Mouse (Mus musculus): Measurements from ENCODE around the gene E130114P18Rik. TPM values are rescaled to one million over a fixed set of nuclear protein-coding genes. Genes with fewer than 3 reads are reported as not detected.

Gene E130114P18Rik
- polyA plus RNA-seq, 1 experiment from 2014 or later, result 11.0 TPM

GRCm38 (mm10) chr4:97814515-97814914 lies 36.6 kb upstream of the E130114P18Rik start:
- WGBS, result 93% methylated on average over 7 of the region's 7 CpGs
- H3K27ac ChIP-seq, result no peak overlapping the region

GRCm38 (mm10) chr4:97813996-97814395 lies 36.1 kb upstream of the E130114P18Rik start:
- H3K27me3 ChIP-seq (ENCODE audit: low read depth, poor library complexity, severe bottlenecking), result 0 out of 2 replicates have a peak, but pooled peaks cover 6% of the 10 kb centered on the region
- no peaks in the 10 kb centered on the region for H3K36me3 ChIP-seq
- no peaks in the 10 kb centered on the region for H3K9me3 ChIP-seq (replicated peaks)
- H3K27ac ChIP-seq, result no peak overlapping the region
- H3K4me1 ChIP-seq, result no peaks in the 10 kb centered on the region
- H3K4me3 ChIP-seq, result no peak overlapping the region
- 82% methylated on average over 4 of the region's 4 CpGs for WGBS
- DNase-seq (ENCODE audit: low spot score), result no peak

More at GRCm38 (mm10) chr4:97814515-97814914, 36.6 kb upstream of the E130114P18Rik start:
- H3K27me3 ChIP-seq (ENCODE audit: low read depth, poor library complexity, severe bottlenecking), result 0 out of 2 replicates have a peak, but pooled peaks cover 5% of the 10 kb centered on the region
- no peak overlapping the region for H3K4me3 ChIP-seq
- no peaks in the 10 kb centered on the region for H3K4me1 ChIP-seq
- H3K36me3 ChIP-seq, result no peaks in the 10 kb centered on the region
- H3K9me3 ChIP-seq (replicated peaks), result no peaks in the 10 kb centered on the region
- DNase-seq (ENCODE audit: low spot score), result no peak

GRCm38 (mm10) chr4:97813035-97813434 lies 35.2 kb upstream of the E130114P18Rik start:
- Histone ChIP-seq H3K27ac (no peak overlapping the region), H3K27me3 (ENCODE audit: low read depth, poor library complexity, severe bottlenecking) (peaks cover 11% of the 10 kb centered on the region; the same call in 1 of the 2 replicates), H3K4me3 (no peak overlapping the region), H3K36me3 (no peaks in the 10 kb centered on the region), H3K9me3 (replicated peaks) (no peaks in the 10 kb centered on the region), H3K4me1 (no peaks in the 10 kb centered on the region)
- no peak for DNase-seq (ENCODE audit: low spot score)
- 87% methylated on average over 5 of the region's 5 CpGs for WGBS

GRCm38 (mm10) chr4:97810348-97810939 lies 32.6 kb upstream of the E130114P18Rik start:
- Histone ChIP-seq H3K27me3 (ENCODE audit: low read depth, poor library complexity, severe bottlenecking) (peaks cover 11% of the 10 kb centered on the region; the same call in 1 of the 2 replicates), H3K4me1 (no peaks in the 10 kb centered on the region), H3K4me3 (no peak overlapping the region), H3K36me3 (no peaks in the 10 kb centered on the region), H3K27ac (no peak overlapping the region), H3K9me3 (replicated peaks) (no peaks in the 10 kb centered on the region)
- WGBS, result 90% methylated on average over 7 of the region's 7 CpGs
- no peak for DNase-seq (ENCODE audit: low spot score)

- no peak overlapping the region for H3K27ac ChIP-seq
- no peaks in the 10 kb centered on the region for H3K36me3 ChIP-seq
- H3K4me3 ChIP-seq, result no peak overlapping the region
- H3K27me3 ChIP-seq (ENCODE audit: low read depth, poor library complexity, severe bottlenecking), result peaks cover 11% of the 10 kb centered on the region; the same call in 1 of the 2 replicates
- DNase-seq (ENCODE audit: low spot score), result no peak
- H3K4me1 ChIP-seq, result no peaks in the 10 kb centered on the region
- no peaks in the 10 kb centered on the region for H3K9me3 ChIP-seq (replicated peaks)
- 78% methylated on average over 4 of the region's 4 CpGs for WGBS
Observed at GRCm38 (mm10) chr4:97809582-97810295, 31.9 kb upstream of the E130114P18Rik start.

GRCm38 (mm10) chr4:97808885-97809284 lies 31.0 kb upstream of the E130114P18Rik start:
- 86% methylated on average over 3 of the region's 3 CpGs for WGBS

GRCm38 (mm10) chr4:97806924-97807323 lies 29.0 kb upstream of the E130114P18Rik start:
- Histone ChIP-seq H3K27ac (no peak overlapping the region), H3K4me3 (no peak overlapping the region), H3K36me3 (peaks cover 11% of the 10 kb centered on the region), H3K27me3 (ENCODE audit: low read depth, poor library complexity, severe bottlenecking) (peaks cover 11% of the 10 kb centered on the region; the same call in 1 of the 2 replicates), H3K9me3 (replicated peaks) (no peaks in the 10 kb centered on the region), H3K4me1 (no peaks in the 10 kb centered on the region)
- DNase-seq (ENCODE audit: low spot score), result no peak
- 96% methylated on average over 2 of the region's 2 CpGs for WGBS

More at GRCm38 (mm10) chr4:97808885-97809284, 31.0 kb upstream of the E130114P18Rik start:
- DNase-seq (ENCODE audit: low spot score), result no peak
- H3K4me1 ChIP-seq, result no peaks in the 10 kb centered on the region
- H3K27ac ChIP-seq, result no peak overlapping the region
- H3K4me3 ChIP-seq, result no peak overlapping the region
- peaks cover 11% of the 10 kb centered on the region; the same call in 1 of the 2 replicates for H3K27me3 ChIP-seq (ENCODE audit: low read depth, poor library complexity, severe bottlenecking)
- H3K9me3 ChIP-seq (replicated peaks), result no peaks in the 10 kb centered on the region
- H3K36me3 ChIP-seq, result no peaks in the 10 kb centered on the region

- H3K36me3 ChIP-seq, result peaks cover 18% of the 10 kb centered on the region
- no peak overlapping the region for H3K27ac ChIP-seq
- WGBS, result 72% methylated on average over 7 of the region's 7 CpGs
- H3K27me3 ChIP-seq (ENCODE audit: low read depth, poor library complexity, severe bottlenecking), result peaks cover 11% of the 10 kb centered on the region; the same call in 1 of the 2 replicates
- no peaks in the 10 kb centered on the region for H3K9me3 ChIP-seq (replicated peaks)
- no peaks in the 10 kb centered on the region for H3K4me1 ChIP-seq
- DNase-seq (ENCODE audit: low spot score), result no peak
- H3K4me3 ChIP-seq, result no peak overlapping the region
Observed at GRCm38 (mm10) chr4:97805896-97806808, 28.3 kb upstream of the E130114P18Rik start.

GRCm38 (mm10) chr4:97805255-97805654 lies 27.4 kb upstream of the E130114P18Rik start:
- H3K4me3 ChIP-seq, result no peak overlapping the region
- no peaks in the 10 kb centered on the region for H3K9me3 ChIP-seq (replicated peaks)
- peaks cover 11% of the 10 kb centered on the region; the same call in 1 of the 2 replicates for H3K27me3 ChIP-seq (ENCODE audit: low read depth, poor library complexity, severe bottlenecking)
- no peak overlapping the region for H3K27ac ChIP-seq
- peaks cover 19% of the 10 kb centered on the region for H3K36me3 ChIP-seq
- no peaks in the 10 kb centered on the region for H3K4me1 ChIP-seq
- DNase-seq (ENCODE audit: low spot score), result no peak
- WGBS, result 79% methylated on average over 2 of the region's 2 CpGs

GRCm38 (mm10) chr4:97804638-97805037 lies 26.8 kb upstream of the E130114P18Rik start:
- no peak overlapping the region for H3K4me3 ChIP-seq
- peaks cover 11% of the 10 kb centered on the region; the same call in 1 of the 2 replicates for H3K27me3 ChIP-seq (ENCODE audit: low read depth, poor library complexity, severe bottlenecking)
- WGBS, result 69% methylated on average over 5 of the region's 5 CpGs
- H3K36me3 ChIP-seq, result peaks cover 24% of the 10 kb centered on the region
- no peaks in the 10 kb centered on the region for H3K4me1 ChIP-seq
- no peak overlapping the region for H3K27ac ChIP-seq
- no peak for DNase-seq (ENCODE audit: low spot score)
- H3K9me3 ChIP-seq (replicated peaks), result no peaks in the 10 kb centered on the region

GRCm38 (mm10) chr4:97803791-97804190 lies 25.9 kb upstream of the E130114P18Rik start:
- peaks cover 8% of the 10 kb centered on the region; the same call in 1 of the 2 replicates for H3K27me3 ChIP-seq (ENCODE audit: low read depth, poor library complexity, severe bottlenecking)
- no peaks in the 10 kb centered on the region for H3K9me3 ChIP-seq (replicated peaks)
- H3K36me3 ChIP-seq, result peaks cover 24% of the 10 kb centered on the region
- no peak for DNase-seq (ENCODE audit: low spot score)
- no peaks in the 10 kb centered on the region for H3K4me1 ChIP-seq
- no peak overlapping the region for H3K4me3 ChIP-seq
- 80% methylated on average over 3 of the region's 3 CpGs for WGBS
- H3K27ac ChIP-seq, result no peak overlapping the region

- H3K27me3 ChIP-seq (ENCODE audit: low read depth, poor library complexity, severe bottlenecking), result peaks cover 23% of the 10 kb centered on the region
- no peak overlapping the region for H3K4me3 ChIP-seq
- H3K27ac ChIP-seq, result no peak overlapping the region
- peaks cover 16% of the 10 kb centered on the region; the same call in 1 of the 2 replicates for H3K36me3 ChIP-seq
- H3K9me3 ChIP-seq (replicated peaks), result no peaks in the 10 kb centered on the region
- no peak for DNase-seq (ENCODE audit: low spot score)
- H3K4me1 ChIP-seq, result no peaks in the 10 kb centered on the region
- WGBS, result 88% methylated on average over 10 of the region's 10 CpGs
Observed at GRCm38 (mm10) chr4:97796505-97796904, 18.6 kb upstream of the E130114P18Rik start.
